Mouse (Mus musculus) T-helper 17 cell (primary cell): ENCODE data around the gene Lrmda.
"Not testable (repeated sequence)": the region's sequence is repeated elsewhere in the genome, so short reads cannot be mapped to it uniquely, and the experiment has no call there.

Experiments
- in situ Hi-C, 2 experiments: fragments of 300-600 bp; cut with MboI, MseI; formaldehyde crosslinking; loops; 1 replicate in 1 of 2; 2 replicates in 1 of 2; pipeline ENCODE4 v1.15.1; 2025; ENCODE audit warnings: high pct_unique_total_duplicates in 2 of 2

Gene Lrmda

DNA sequence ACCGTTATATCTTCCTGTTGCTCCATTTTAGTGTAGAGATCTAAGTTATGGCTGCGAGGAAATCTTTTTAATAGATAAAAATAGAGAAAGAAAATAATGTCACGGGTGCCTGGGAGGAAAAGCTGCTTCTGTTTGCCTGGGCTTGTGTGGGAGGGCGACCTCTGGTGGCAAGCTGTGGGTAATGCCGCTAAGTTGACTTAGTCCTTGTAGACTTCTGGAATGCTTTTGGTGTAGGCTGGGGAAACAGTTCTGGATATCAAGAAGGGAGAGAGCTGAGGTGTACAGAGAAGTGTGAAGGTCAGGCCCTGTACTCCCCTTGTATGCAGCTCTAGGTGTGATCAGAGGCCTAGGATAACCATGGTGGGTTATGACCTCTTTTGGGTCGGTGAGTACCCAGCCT lies 558.7 kb downstream of the Lrmda start:
- in situ Hi-C loops = loop anchor here in 1 of 2 experiments (10.0 kb wide), 1 partner anchor 603 kb away; no protein-coding TSS in a partner anchor

DNA sequence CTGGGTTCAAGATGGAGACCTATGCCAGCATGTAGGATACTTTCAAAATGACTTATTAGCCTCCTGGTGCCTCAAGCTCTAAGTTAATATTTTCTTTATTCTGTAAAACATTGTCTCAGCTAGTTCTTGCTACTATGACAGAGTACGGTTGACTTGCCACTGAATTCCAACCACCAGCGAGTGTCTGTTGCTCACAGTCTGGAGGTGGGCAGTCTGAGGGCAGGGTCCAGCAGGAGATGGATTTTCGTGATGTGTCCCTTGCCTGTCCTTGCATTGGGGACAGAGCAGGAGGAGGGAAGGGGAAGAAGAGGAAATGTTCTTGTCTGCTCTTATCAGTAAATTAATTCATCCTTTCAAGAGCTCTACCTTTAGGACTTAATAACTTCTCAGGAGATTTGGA lies 559.5 kb downstream of the Lrmda start:
- in situ Hi-C loops = loop anchor here in 1 of 2 experiments (10.0 kb wide), 1 partner anchor 604 kb away; no protein-coding TSS in a partner anchor

- in situ Hi-C loops = no loop called here
Measured at GRCm38 (mm10) chr14:22582065-22582464, 562.6 kb downstream of the Lrmda start.

DNA sequence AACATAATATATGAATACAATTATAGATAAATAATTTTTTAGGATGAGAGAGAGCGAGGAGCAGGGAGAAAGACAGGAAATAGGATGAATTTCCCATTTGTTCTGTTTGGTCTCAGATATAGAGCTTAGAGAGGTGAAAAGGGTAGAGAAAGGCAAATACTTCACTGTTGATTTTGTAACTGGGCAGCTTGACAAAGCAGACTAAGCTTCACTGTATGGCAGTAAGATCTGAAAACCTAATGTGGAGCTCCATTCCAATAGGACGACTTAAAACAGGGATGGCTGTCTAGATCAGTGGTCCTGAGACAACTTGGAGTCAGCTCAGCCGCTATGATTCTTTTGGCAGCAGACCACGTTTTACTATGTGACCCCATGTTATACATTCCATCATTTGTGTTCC lies 566.8 kb downstream of the Lrmda start:
- in situ Hi-C loops = no loop called here

- in situ Hi-C loops = no loop called here
Measured at GRCm38 (mm10) chr14:22586796-22587195, 567.3 kb downstream of the Lrmda start.

- in situ Hi-C loops = no loop called here
Measured at GRCm38 (mm10) chr14:22587285-22587957, 567.9 kb downstream of the Lrmda start.

GRCm38 (mm10) chr14:22587958-22588296 lies 568.4 kb downstream of the Lrmda start:
- in situ Hi-C loops = no loop called here

GRCm38 (mm10) chr14:22588394-22588793 lies 568.9 kb downstream of the Lrmda start:
- in situ Hi-C loops = not testable (repeated sequence)

DNA sequence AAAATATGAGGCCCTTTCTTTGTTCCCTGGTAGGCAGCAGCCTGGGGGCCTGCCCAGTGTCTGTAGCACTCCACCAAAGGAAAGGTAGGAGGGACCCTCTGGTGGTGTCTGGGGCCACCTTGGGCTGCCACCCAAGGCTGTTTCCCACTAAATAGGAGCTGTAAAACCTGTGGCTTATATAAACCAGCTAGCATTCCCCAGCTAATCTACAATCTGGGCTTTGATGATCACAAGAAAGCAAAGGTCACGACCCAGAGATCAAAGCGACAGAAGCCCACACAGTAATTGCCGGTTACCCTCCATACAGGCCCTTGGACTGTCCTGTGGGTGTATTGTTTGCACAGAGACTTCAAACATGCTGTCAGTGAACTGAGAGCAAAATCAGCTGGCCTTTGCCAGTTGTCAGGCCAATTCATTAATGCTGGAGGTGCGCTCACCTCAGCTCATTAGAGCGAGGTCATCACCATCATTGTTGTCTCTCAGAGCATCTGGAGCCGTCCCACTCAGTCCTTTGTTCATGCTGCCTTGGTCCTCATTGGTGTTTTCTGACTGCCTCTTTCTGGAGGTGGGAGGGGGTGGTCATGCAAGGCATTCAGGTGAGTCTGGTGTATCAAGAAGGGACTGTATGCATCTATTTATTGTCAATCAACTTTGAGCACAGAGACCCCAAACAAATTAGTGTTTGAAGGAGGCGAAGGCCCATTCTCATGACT lies 570.1 kb downstream of the Lrmda start:
- in situ Hi-C loops = no loop called here

- in situ Hi-C loops = no loop called here
Measured at GRCm38 (mm10) chr14:22591186-22591585, 571.7 kb downstream of the Lrmda start.

GRCm38 (mm10) chr14:22597508-22597907 lies 578.0 kb downstream of the Lrmda start:
- in situ Hi-C loops = no loop called here

DNA sequence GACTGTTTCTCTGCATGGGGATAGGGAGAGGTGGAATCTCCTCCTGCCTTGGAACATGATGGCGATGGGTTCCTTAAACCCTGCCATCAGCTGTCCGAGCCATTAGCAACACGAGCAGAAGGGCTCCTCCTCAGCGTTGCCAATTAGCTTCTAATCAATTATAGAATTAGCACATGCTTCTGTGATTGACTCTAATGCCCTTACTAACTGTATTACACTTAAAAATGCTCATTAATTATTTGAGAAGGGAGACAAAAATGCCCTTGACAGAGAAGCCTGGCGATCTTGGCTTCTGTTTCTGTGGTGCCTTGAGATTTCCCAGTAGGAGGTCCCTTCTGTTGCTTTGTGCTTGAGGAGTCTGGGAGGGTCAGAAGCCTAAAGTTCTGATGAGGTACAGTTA lies 579.1 kb downstream of the Lrmda start:
- in situ Hi-C loops = no loop called here

DNA sequence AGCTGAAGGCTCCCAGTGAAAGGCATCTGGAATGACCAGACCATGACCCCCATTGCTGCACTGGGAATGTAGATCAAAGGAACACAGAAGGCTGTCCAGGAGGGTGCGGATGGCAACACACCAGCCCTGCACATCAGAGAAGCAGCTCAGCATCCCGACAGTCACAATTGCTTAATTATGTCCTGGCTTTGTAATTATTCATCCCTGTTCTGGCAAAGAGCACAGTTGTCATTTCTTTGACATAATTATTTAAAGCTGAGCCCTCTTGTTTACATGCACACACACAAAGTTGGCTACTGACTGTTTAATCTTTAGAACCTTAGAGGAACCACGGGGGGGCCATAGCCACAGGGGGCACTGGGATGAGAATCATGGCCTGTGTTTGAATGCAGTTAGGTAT lies 580.7 kb downstream of the Lrmda start:
- in situ Hi-C loops = no loop called here

DNA sequence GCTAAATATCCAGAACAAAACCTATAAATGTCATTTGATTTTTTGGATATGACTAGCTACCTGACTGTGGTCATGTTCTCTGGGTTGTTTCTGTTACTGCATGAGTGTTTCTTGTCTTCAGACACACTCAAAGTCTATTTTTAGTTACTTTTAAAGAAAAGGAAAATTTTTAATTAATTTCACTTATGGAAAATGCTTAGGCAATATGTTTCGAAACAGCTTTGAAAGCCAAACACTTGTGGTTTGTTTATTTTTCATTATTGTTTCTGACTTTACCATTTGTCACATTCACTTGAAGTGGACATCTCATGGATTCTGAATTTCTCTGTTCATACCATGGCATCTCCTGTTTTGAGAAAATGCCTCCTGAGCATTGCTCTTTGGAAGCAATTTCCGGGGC lies 582.8 kb downstream of the Lrmda start:
- in situ Hi-C loops = no loop called here

- in situ Hi-C loops = no loop called here
Measured at GRCm38 (mm10) chr14:22608599-22608998, 589.1 kb downstream of the Lrmda start.

GRCm38 (mm10) chr14:22609261-22610245 lies 590.0 kb downstream of the Lrmda start:
- in situ Hi-C loops = no loop called here

DNA sequence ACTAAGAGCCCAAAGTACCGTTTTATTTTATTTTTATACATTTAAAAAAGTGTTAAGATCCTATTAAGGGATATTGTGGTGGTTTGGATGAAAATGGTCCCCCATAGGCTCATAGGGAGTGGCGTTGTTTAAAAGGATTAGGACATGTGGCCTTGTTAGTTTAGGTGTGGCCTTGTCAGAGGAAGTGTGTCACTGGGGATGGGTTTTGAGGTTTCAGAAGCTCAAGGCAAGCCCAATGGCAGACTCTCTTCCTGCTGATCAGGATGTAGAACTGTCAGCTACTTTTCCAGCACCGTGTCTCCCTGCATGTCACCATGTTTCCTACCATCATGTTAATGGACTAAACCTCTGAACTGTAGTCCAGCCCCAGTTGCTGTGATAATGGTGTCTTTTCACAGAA lies 591.5 kb downstream of the Lrmda start:
- in situ Hi-C loops = no loop called here

- in situ Hi-C loops = no loop called here
Measured at GRCm38 (mm10) chr14:22620191-22620590, 600.7 kb downstream of the Lrmda start.

- in situ Hi-C loops = no loop called here
Measured at GRCm38 (mm10) chr14:22621941-22622340, 602.4 kb downstream of the Lrmda start.

DNA sequence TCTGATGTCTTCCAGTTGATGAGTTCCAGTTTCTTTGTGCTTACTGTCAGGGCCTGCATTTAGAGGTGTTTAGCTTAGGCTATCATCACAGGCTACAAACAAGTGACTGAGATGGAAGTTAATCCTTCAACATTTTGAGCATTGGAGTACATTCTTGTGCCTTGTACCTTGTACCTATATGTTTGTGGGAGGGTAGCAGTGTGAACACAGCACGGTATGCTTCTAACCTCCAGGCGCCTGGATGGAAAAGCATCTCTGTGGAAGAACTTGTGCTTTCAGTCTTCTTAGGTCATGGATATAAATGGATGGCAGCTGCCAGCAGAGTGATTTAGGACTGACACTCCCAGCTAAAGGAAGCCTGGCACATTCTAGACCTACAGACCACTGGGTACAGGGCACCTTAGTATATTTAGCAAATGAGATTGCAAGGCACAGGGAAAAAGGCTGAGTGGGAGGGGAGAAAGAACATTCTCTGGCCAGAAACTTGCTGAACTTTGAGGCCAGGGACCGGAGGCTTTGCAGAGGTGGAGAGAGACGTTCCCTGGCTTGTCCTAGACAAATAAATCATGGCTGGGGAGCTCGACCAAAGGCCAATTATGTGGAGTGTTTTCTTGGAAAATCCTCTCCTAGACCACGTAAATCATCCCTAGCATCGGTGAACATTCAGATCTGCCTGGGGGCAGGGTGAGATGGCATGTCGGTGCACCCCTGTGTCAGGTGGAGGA lies 607.8 kb downstream of the Lrmda start:
- in situ Hi-C loops = no loop called here

GRCm38 (mm10) chr14:22630361-22630867 lies 610.9 kb downstream of the Lrmda start:
- in situ Hi-C loops = no loop called here
